Mouse (Mus musculus): Measurements from ENCODE around the gene Hdac10.

Hdac10 gene

DNA sequence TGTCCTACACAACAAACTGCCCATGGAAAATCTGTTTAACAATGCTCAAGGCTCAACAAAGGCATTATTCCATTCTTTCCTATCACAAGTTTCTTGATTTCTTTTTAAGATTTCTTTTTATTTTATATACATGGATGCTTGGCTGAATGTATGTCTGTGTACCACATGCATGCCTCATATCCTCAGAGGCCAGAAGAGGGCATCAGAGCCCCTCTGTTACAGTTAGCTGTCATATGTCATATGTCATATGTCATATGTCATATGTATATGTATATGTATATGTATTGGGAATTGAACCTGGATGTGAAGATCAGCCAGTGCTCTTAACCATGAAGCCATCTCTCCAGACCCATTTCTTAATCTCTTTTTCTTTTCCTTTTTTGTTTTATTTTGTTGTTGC, 10.5 kb downstream of the Hdac10 start:
- no peak for DNase-seq

DNA sequence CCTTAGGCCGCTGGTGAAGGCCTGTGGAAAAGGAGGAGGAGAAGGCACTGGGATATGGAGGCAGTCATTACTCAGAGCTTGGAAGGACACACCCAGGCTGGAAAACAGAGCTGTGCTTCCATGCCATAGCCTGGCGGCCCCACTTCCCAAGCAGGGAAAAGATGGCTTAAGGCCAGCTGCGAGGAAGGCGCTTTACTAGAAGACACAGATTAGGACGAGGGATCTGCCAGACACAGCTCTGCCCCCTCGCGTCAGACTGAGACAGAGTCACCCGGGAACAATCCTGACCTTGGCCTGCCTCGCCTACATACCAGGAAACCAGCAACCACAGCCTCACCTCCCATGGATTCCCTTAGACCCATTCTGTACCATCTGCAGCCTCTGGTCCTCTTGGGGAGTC, 18.4 kb downstream of the Hdac10 start:
- DNase-seq = peak; percentile 64 to 73

DNA sequence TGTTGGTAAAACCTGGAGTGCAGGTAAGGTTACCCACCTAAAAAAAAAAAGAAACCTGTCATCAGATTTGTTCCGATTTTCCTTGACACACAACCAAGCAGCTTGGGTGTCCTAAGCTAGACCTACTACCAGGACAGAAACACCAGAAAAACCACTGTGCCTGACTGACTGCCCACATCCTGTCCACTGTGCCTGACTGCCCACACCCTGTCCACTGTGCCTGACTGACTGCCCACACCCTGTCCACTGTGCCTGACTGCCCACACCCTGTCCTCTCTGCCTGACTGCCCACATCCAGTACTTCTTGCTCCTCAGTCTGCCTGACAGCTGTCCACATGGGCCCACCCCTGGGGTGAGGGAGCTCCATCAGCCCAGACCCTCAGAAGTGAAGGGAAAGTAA, 21.5 kb downstream of the Hdac10 start:
- DNase-seq = no peak

- DNase-seq = peak; percentile 73 to 75
These were observed 22.4 kb downstream of the Hdac10 start for GRCm38 (mm10) chr15:89106073-89106472.

DNA sequence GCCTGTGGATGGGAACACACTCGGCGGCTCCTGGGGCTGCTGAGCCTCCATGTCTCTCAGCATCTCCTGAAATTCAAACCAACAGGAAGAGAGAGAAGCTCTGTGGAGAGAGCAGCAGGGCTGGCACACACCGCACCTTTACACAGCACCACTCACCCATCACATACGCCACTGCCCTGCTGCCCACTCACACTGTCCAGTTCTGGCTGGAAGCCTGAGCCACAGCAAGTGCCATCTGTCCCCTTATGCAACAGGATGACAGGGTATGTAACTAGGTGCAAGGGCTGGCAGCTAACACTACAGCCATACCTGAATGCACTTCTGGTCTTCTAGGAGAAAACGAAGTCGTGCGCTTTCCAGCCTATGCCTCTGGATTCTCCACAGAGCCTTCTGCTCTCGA, 24.1 kb downstream of the Hdac10 start:
- DNase-seq = peak; percentile 94 to 95

GRCm38 (mm10) chr15:89103921-89104320, 24.6 kb downstream of the Hdac10 start:
- peak; percentile 71 to 72 for DNase-seq

DNA sequence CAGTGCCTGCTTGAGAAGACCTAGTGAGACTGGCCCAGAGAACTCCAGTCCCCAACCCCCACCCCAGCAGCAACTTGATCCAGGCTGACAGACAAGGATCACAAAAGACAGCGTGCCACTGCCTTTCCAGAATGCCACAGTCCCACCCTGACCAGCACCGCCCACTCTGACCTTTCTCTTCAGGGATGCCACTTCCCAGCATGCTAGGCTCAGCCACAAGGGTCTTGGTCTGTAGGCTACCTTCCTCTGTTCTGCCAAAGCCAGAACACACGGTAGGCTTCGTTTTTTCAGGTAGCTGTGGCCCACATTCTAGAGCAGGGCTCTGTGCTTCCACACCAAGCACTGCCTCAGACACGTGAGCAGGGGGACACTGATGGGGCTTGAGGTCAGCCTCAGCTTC, 25.9 kb downstream of the Hdac10 start:
- DNase-seq = no peak

GRCm38 (mm10) chr15:89100823-89101222, 27.7 kb downstream of the Hdac10 start:
- no peak for DNase-seq

DNA sequence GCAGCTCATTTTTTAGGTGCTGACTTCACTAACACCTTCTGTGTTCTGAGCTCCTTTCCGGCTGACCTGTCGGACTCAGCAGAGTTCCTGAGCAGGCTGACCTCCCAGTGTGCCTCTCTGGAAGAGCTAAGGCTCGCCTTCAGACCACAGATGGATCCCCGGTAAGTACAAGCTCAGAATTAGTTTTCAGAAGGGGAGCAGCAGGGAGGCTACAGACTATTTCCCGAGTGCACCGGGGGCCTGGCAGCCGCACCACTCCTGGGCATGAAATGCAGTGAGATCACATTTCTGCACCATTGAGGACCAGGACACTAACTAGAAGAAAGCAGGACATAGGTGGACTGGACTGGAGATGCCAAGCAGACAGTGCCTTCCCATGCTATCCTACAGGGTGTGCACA, 29.9 kb downstream of the Hdac10 start:
- DNase-seq = peak; percentile 47 to 69

GRCm38 (mm10) chr15:89097450-89097849, 31.1 kb downstream of the Hdac10 start:
- no peak for DNase-seq

- no peak for DNase-seq
These were observed 36.3 kb downstream of the Hdac10 start for GRCm38 (mm10) chr15:89092181-89092580.

- DNase-seq = no peak
These were observed 37.8 kb downstream of the Hdac10 start for GRCm38 (mm10) chr15:89090662-89091061.

- DNase-seq = peak; percentile 68 to 69
These were observed 39.0 kb downstream of the Hdac10 start for GRCm38 (mm10) chr15:89089248-89090051.

DNA sequence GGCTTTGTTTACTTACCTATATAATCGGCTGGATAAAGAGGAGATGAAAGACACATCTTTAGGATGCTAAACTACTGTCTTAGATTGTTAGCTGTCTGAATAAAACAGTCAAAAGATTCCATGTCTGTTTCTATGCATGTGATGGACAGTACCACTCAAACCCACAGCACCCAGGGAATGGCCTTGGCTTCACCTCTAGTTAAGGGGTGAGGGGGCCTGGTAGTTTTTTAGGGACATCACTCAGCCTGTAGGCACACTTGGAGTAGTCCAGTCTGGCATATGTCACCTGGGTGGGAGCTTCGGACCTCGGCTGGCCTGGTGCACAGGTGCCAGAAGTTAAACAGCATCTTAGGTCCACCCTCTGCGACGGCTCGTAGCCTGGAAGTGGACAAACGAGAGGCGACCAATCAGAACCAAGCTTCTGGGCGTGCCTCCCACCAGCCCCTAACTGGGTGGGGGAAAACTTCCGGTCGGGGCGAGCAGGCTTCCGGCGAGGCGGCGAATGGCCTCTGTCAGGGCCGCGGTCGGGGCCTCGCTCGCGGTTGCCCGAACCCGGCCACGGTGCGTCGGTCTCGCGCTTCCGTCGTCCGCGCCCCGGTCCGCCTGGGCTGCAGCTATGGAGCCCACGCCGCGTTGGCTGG, 39.8 kb downstream of the Hdac10 start, which contains the start of gene Selenoo:
Selenoo (plus strand) TSS at position 478 of the 641 bp plus-strand sequence.
- peak; percentile 94 to 95 for DNase-seq

DNA sequence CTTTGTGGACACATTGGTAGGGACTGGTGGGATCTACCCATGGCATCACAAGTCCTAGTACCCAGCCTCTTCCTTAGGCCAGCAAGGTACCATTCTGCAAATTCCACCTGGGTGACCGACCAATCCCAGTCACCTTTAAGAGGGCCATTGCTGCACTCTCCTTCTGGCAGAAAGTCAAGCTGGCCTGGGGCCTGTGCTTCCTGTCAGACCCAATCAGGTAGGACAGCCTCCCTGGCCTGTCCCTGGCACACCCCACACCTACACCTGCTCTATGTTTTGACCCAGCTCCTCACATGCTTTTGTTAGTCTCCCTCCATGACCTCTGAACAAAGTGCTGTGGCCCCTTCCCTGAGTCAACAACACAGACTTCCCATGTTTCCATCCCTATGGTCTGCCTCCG, 43.7 kb downstream of the Hdac10 start:
- peak in 1 of 2 experiments; percentile 60 for DNase-seq

DNA sequence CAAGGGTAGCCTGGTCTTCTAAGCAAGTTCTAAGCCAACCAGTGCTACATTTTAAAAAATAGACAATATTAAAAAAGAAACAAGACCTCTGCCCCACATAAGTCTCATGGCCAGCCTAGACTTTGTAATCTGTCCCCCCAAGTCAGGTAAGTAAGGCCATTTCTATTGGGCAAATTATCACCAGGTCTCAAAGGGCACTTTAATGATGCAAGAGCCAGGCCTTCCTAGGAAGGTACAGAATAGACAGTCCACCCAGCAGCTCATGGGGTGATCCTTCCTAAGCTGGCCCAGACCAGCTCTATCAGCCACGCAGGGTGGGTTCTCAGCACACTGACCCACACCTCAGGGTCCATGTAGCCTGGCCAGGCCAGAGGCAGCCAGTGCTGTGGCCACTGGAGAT, 44.6 kb downstream of the Hdac10 start:
- no peak for DNase-seq

- DNase-seq = no peak
These were observed 50.2 kb downstream of the Hdac10 start for GRCm38 (mm10) chr15:89078208-89078836.

DNA sequence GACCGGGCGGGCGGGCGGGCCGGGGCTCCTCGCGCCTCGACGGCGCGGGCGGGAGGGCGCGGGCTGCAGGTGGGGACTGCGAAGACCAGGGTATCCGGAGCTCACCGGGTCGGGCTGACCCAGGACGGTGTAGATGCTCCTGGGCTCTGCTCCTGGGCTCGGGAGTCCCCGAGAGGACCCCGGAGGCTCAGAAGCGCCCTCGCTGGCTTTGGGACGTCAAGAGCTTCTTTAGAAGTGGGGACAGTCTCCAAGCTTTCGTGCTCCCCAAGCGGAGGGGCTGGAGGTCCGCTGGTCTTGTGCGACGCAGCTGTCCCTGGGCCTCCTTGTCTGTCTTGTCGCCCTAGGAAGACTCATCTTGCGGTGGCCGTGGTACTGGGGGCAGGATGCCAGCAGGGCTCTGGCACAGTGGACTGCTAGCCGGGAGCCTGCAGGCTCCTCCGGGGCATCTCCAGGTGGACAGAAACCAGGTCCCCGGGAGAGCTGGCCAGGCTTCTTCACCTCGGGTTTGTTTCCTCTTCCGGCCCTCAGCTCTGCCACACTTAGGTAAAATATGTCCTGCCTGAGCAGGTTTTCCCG, 52.3 kb downstream of the Hdac10 start:
- peak; percentile 78 to 82 for DNase-seq

DNA sequence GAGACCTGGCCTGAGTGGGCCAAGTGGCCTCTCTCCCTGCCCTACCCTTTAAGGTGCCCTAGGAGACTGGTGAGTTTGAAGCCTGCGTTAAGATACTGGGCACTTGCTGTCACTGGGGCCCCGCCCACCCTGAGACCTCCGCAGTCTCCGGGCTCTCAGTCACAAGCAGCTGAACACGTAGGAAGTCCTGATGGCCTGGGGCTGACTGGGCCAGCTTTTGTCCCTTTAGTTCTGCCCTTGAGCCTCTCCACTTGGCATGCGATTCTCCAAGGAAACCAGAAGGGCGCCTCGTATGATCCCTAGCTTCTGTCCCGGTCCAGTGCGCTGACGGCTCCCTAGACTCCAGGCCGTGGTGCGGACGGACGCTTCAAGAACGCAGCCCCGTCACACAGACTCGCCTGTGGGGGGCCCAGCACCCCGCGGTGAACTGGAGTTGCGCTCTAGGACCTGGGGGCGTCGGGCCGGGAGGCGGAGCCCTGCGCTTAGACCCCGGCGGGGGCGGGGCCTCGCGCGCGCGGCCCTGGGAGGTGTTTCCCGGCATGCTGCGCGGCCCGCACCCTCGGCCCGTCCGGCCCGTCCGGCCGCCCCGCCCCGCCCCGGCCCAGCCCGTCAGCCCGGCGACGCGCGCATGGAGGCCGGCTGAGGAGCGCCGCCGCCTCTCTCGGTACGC, 52.9 kb downstream of the Hdac10 start:
- peak; percentile 93 for DNase-seq

DNA sequence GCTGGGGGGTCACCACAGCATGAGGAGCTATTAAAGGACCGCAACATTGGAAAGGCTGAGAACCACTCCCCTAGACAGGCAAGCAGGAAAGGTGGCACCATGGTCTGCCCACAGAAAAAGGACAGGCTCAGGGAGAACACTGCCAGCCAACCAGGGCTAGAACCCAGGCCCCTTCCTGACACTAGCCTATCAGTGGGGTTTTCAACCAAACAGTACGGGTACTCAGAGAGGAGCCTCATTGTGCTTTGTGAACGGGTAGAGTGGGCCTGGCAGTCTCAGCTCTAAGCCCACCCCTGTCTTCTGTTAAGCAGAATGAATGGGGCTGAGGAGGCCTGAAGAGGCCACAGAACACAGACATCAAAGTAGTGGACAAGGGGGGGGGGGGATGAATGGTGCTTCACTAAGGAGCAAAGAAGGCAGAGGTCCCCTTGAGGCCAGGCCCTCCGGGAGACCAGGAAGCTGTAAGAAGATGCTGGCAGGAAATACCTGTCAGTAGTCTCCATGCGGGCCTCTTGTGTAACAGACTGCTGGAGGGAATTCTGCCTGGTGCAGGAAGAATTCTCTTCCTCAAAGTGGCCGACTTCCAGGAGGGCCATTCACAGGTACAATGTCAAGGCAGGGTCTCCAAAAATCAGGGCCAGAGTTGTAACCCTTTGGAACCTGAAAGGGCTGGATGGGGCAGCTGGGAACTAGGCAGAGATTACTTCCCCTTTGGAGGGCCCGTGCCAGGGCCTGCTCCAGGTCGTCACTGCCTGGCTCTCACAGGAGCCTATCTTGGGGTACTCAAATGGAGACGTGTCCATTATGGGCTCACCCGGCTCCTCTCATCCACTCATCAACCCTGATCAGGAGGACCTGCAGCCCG, 53.7 kb downstream of the Hdac10 start, which contains the start of gene Trabd:
Trabd (plus strand) TSS at position 512 of the 865 bp plus-strand sequence.
- DNase-seq = peak in 1 of 2 experiments; percentile 50

- no peak for DNase-seq
These were observed 54.4 kb downstream of the Hdac10 start for GRCm38 (mm10) chr15:89073993-89074603.
